Mouse (Mus musculus) T-cell, adult 2 months (primary cell): ENCODE results near the gene Als2cl.

Experiments
- DNase-seq: peaks from one replicate; pipeline ENCODE4 v3.0.0; 2022; ENCODE audit warnings: low spot score

The Als2cl gene

DNA sequence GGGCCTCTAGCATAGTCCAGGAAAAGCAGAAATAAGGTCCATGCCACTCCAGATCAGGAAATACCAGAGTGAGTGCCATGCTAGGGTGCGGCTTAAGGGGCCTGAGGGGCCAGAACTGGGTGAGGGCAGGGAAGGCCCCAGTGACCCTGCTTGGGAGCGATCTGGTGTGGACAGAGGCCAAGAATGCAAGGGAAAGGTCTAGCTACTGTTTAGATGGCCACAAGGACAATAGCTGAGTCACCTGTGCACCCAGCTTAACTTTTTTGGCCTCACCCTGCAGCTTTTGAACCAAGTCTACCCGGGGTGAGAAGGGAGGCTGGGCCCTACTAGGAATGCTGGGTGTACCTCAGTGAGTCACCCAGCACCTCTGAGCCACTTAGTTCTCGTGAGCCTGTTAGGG is 1.1 kb downstream of the Als2cl start:
- no peak for DNase-seq

DNA sequence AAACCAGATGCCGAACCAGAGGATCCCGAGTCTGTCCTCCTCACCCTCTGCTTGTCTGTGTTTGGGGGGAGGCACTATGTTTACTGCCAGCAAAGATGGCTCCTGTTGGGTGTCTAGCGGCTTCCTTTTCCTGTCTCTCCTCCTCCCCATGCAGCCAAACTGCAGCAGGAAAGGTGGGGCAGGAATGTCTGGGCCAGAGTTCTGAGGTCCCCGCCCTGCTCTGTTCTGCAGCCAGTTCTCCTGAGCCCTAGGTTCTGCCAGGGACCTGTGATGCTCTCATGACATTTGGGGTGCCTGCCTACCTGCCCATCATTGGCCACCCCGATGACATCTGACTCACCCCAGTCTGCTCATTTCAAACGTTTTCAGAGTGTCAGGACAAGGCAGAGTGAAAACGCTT is 2.3 kb downstream of the Als2cl start:
- peak; percentile 27 for DNase-seq

DNA sequence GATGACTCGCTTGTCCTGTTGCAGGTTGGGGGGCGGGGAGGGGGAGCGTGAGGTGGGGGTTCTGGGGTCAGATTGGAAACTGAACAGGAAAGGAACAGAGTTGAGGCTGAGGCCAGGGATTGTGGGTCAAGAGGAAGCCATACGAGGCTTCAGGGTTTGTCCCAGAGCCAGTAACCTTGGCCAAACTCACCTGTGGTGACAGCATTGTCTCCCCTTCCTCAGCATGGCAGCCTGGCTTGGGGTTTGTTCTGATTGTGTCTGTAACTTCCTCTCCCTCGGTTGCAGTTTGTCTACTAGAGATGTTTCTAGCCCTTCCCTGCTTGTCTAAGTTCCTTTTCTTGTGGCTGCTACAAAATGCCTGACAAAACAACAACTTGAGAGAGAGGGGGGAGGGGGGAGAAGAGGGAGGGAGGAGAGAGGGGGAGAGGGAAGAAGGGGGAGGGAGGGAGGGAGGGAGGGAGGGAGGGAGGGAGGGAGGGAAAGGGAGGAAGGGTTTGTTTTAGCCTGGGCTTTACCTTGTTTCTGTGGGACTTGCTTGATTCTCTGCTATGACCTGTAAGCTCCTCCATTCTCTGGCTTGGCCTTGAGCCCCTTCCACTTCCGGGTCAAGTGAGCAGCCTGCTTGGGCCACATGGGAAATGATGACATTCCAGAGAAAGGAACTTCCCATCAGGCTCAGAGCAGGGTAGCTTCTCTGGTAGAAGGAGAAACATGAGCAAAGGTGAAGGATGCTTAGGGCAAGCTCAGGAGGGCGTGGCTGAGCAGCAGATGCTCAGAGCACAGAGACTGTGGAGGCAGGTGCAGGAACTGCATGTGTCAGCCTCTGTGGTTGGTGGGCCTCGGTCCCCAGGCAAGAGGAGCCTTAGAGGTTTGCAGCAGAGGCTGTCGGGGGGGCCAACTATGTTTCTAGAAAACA is 8.0 kb downstream of the Als2cl start:
- DNase-seq, result peak; percentile 62

DNA sequence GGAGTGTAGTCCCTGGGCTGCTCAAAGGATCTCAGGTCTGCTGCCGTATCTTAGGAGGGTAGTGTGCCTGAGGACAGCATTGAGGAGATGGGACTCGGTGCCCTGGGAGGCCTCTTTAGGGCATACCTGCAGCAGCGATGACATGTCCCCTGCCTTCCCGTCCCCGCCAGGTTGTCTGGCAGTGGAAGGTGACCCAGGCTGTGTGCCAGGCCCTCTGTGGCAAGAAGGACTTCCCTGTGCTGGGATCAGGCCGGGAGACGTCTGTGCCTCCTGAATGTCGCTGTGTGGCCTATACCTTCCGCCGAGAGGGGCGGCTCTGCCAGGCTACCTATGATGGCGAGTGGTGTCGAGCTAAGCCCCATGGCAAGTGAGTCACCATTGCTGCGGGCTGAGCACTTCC is 9.3 kb downstream of the Als2cl start:
- no peak for DNase-seq

DNA sequence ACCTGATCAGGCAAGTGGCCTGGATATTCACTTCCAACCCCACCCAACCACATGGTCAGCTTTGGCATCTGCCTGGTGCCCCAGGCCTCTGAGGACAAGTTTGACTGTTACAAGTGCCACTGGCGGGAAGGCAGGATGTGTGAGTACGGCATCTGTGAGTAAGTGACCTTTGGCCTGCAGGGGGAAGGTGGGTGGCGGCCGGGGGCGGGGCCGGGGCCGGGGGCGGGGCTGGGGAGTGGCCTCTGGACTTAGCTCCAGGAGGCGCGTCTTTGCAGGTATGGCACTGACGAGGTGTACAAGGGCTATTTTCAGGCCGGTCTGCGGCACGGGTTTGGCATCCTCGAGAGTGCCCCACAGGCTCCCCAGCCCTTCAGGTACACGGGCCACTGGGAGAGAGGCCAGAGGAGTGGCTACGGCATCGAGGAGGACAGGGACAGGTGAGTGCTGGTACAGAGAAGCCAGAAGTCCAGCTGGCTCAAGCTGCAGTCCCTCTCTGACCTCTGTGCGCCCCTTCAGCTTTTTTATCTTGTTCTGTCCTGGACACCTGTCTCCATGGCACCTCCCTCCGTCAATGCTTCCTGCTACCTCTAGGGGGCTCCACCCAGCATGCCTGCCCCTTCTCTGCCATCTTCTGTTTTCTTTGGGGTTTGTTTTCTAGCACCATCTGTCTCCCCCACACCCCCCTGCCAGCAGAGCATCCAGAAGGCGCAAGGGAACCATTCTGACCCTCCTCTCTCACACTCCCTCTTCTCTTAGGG is 10.5 kb downstream of the Als2cl start:
- DNase-seq, result peak; percentile 52

DNA sequence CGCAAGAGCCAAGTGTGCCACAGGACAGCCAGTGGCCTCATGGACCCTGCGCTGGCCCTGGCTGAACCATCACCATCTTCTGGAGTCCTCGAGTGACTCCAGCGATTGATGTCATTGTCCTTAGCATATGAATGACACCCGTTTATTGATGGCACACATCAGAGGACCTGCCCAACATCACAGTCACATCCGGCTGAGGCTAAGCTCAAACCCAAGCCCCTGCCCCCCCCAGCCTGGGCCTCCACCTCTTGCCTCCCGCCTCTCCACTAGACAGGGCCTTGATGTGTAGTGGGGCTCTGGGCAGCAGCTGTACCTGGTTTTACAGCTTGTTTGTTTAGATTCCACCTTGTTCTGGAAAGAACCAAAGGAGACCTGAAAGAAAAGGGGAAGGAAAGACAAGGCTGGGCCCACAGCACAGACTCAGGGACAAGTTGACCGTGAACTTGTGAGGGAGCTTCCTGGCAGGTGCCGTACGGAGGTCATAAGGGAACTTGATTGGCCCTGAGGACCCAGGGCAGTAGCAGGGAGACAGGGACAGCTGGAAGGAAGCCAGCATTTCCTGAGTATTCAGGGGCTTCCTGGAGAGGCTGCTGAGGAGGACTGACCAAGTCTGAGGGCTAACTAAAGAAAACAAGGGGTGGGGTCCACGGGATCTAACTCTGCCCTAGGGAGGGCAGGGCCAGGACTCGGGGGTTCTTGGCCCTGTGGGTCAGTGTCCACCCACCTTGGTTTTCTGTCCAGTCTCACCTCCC is 11.6 kb downstream of the Als2cl start:
- peak; percentile 70 for DNase-seq

DNA sequence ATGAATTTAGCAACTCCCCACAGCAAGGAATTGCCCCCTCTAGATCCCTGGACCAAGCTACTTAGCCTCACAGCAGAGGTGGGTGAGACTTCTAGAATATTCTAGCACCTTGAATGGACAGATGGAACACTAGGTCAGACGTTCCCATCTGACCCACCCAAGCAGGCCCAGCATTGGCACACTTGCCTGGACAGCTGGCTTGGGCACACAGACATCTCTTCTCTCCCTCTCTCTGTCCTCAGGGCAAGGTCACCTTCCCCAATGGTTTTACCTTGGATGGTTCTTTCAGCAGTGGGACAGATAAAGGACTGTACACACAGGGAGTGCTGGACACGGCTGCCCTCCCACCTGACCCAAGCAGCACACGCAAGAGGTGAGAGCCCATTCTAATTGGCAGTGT is 12.9 kb downstream of the Als2cl start:
- no peak for DNase-seq

DNA sequence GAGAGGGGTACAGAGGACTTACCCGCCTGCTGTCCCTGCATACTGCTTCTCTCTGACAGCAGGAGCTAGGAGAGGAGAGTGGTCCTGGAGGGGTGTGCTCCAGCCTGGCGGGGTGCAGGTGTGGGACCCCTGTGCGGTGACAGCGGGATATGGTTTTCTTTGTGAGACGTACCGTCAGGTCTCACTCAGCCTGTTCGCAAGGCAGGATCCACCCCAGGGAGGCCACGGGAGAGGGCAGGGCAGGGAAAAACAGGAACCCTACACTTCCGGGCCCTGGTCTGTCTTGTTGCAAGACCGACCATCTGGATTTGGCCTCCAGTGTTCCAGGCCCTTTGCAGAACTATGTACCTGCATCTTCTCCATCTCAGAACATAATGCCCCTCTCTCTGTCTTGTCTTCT is 13.8 kb downstream of the Als2cl start:
- DNase-seq, result no peak

DNA sequence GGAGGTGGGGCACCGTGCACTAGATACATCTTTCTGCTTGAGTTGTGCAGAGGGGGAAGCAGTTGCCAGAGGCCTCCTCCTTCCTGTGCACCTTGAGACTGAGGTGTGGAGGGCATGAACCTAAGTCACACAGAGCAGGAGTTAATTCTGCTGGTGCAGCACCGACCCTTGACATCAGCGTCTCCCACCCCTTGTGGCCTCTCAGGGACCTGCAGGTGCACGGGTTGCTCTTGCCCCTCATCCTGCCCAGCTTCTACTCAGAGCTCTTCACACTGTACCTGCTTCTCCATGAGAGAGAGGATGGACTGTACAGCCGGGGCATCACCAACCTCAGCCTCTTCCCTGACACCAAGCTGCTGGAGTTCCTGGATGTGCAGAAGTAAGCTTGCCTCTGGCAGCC is 15.8 kb downstream of the Als2cl start:
- peak; percentile 63 for DNase-seq

DNA sequence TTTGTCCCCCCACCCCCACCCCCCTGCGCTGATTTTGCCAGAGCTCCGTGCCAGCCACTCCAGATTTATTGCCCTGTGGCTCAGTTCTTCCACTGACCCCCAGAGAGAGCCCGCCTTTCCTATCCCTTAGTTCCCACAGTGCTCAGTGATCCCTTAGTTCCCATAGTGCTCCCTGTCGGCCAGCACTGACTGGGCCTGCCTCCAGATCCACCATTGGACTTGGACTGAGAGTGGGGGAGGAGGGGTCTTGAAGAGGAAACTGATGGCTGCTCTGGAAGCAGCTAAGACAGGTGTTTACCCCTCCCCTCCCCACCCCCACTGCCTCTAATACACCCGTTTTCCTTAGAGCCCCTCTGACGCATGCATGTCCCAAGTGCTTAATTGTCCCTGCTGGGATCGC is 16.3 kb downstream of the Als2cl start:
- no peak for DNase-seq

DNA sequence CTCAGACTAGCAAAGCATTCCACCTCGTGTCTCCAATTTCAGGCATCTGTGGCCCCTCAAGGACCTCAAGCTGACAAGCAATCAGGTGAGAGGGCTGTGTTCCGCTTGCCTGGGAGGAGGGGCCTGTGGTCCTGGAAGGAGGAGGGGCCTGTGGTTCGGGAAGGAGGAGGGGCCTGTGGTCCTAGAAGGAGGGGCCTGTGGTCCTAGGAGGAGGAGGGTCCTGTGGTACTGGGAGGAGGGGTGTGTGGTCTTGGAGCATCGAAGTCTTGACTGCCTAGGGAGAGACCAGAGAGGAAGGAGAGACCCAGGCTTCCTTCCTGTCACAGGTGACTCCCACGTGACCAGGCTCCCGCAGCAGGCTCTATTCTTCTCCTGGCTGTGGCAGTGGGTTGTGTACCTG is 16.9 kb downstream of the Als2cl start:
- DNase-seq, result peak; percentile 86

DNA sequence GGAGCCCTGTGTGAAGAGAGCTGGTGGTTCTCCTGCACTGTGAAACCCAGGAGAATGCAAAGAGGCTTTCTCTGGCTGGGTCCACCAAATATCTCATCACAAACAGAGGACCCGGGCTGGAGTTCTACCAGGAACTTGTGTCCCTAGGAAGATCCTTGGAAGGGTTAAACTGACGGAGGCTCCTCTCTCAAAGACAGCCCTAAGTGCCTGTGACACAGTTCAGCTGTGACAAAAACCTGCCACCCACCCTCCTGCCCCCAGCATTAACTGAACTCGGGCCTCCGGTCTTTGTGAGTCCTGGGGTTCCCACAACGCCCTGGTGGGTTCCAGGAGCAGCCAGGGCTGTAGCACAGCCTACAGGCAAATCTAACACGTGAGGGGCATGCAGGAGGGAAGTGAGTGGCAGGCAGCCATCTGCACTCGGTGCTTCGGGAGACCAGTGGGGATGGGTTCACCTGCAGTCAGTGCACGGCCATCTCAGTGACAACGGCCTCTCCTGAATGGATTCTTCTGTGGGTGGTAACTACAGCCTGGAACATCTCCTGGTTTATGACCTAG is 19.9 kb downstream of the Als2cl start:
- no peak for DNase-seq

DNA sequence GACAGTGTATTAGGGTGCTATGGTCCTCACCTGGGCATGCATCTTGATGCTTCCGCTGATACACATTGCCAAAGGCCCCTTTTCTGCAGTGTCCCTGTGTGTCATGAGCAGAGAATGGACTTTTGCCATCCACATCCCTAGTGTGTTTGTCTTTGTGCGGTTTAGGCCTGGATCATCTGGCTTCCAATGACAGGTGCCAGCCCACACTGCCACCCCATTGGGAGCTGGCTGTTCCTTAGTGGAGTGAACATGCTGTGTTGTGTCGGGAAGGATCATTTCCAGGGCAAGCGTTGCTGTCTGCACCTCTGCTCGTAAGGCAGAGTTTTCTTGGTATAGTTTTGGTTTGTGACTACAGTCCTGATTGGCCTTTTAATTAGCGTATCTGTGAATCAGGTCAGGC is 21.5 kb downstream of the Als2cl start:
- DNase-seq, result no peak

DNA sequence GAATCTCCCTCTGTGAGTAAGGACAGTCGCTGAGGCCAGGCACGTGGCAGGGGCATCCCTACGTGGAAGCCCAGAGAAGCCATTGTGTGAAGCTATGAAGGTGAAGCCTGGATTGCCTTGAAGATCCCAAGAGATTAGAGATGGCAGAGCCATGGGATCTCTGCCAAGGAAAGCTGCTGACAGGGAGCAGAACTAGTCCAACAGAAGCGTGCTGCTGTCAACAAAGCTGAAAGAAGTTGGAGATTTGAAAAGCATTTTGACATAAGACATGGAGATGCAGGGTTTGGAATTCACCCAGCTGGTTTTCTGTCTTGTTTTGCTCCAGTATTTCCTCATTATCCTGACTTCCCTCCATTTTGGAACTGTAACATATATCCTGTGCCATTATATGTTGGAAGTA is 22.6 kb downstream of the Als2cl start:
- DNase-seq, result no peak

DNA sequence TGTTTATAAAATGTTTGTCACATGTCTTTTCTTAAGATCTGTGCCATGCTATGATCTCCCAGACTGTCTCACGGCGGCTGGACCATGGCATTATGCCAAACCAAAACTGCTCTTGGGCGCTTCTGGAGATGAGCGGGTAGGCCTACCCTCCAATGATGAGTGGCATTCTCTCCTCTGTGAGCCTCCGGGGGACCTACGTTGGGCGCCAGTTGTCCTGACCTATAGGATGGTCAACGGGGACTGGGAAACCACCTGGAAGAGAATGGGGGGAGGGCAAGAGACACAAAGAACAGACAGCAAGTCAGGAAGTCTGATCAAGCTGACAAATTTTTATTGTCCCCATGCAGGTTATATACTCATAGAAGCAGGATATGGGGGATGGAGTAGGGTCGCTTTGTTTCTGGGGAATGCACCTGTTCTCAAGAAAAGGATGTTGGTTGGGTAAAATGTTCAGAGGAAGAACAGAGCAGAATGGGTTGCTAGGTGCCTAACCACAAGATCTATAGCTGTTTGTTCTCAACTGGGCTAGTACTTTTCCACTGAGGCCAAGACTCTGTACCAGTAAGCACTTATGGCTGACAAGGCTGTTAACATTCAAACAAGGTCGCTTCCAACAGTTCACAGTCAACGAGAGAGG is 27.6 kb downstream of the Als2cl start:
- DNase-seq, result peak; percentile 85

DNA sequence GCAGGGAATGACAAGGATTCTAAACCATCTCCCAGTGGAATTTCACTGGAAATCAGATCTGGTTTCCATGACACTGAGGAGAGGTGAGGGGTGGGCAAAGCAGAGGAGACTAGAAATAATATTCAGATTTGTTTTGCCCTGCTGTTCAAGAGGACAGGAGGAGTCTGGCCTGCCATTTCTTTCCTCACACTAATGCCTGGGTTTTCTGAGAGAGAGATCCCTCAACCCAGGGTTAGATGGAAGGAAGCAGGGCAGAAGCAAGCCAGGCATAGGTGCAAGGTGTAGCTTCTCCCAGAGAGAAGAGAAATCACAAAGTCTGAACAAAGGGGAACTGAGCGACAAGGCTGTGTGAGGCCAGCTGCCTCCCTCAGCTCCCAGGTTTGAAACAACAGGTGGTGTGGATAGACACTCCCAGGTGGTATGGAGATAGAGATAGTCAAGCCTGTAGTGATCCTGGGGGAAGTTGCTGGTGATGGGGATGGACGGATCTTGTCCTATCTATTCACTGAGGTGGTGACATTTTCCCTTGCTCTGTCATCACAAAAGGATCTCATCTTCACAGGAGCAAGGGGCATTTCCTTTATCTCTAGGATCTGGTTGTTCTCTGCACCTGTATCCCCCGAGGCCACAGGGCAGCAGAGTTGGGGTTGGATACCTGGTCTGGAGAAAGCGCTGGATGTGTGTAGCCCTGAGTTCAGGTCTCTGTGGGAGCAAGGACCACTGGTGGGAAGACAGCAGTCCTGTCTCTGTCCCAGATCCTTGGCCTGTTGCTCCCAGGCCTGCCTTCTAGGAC is 28.4 kb downstream of the Als2cl start:
- DNase-seq, result no peak

DNA sequence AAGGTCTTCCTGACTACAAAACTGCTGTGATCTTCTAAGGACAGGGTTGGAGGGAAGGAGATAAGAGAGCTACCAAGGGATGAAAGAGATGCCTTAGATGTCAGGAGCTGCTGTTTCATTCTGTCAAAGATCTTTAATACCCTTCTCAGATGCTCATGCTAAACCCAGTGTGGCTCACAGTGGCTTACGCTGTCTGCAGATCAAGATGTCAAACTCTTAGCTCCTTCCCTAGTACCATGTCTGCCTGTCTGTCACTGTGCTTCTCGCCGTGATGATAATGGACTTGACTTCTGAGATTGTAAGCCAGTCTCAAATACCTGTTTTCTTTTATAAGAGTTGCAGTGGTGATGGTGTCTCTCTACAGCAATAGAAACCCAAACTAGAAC is 29.0 kb downstream of the Als2cl start:
- DNase-seq, result no peak

DNA sequence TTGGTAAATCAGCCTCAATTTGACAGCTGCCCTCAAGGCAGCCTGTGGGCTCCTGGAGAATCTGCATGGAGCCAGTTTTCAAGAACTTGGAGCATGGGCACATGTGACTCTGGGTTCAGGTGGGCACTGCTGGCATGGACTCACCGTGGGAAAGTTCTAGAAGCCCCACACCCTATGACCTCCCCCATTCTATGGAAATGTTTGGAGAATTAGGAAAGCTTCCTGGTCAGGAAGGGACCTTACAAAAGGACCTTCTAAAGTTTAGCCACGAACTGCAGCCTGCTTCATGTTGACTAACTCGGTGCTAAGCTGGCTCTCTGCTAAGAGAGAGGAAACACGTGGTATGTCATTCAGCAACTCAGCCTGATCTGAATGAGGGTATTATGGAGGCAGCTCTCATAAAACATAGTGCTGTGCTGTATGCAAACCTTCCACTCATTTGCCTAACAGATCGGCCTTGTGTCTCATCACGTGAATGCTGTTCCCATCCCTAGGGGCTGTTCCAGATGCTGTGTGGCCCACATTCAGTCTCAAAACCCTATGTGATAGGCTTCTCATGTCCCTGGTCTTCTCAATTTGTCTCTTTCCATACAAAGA is 29.8 kb downstream of the Als2cl start:
- DNase-seq, result peak; percentile 53

DNA sequence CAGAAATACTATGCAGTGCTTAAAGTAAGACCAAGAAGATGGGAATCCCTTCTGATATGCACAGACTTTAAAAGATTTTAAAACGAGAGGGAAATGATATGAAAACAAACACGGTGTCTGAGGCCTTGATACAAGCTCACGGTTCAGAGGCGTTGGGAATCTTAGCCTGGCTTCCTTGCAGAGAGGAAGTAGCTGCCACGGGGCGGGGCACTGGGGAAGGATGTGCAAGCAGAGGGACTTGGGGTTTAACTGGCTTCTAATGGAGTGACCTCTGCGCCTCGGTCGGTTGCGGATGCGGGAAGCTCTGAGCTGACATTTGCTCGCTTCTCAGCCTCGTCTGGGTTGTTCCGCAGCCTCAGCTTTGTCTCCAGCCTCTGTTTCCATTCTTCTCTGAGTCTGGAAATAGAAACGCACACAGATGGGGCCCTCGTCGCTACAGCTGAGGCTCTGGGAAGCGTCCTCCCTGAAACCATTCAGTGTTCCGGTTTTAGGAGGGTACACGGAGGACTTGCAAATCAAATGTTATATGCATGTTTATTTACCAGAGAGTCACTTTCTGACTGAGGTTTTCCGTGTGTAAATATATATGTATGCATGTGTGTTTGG is 35.1 kb downstream of the Als2cl start:
- no peak for DNase-seq

DNA sequence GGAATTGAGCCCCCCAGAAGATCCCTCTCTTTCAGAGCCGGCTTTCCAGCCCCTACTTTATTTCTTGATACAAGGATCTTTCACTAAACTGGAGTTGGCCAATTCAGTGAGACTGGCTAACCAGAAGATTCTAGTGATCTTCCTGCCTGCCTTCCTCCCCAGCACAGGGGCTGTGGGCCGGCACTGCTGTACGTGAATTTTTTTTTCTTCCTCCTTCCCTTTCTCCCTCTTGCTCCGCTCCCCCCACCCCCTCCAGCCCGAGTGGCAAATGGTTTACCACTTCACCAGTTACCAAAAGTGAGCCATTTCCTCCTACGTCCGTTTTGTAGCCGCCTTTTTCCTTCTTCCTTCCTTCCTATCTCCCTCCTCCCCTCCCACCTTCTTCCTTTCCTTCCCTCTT is 35.8 kb downstream of the Als2cl start:
- no peak for DNase-seq
